Mouse (Mus musculus) inflammation-experienced regulatory T-cells, adult 6 months (primary cell): ENCODE measurements around the gene Lats2. TPM values are rescaled to one million over a fixed set of nuclear protein-coding genes. Genes with fewer than 3 reads are reported as not detected.

ENCODE experiments used
- ATAC-seq: one replicate; pipeline ENCODE4 v1.8.0; 2017
- polyA plus RNA-seq, 3 experiments: library from polyadenylated mRNA; unstranded; fragments of 100-300 nt; shearing (Covaris generic); gene quantifications; one replicate each; pipeline ENCODE4 v1.2.1; 2017

The Lats2 gene
- polyA plus RNA-seq, 3 experiments from 2014 or later = 13.0 to 23.0 (median 20.1) TPM

DNA sequence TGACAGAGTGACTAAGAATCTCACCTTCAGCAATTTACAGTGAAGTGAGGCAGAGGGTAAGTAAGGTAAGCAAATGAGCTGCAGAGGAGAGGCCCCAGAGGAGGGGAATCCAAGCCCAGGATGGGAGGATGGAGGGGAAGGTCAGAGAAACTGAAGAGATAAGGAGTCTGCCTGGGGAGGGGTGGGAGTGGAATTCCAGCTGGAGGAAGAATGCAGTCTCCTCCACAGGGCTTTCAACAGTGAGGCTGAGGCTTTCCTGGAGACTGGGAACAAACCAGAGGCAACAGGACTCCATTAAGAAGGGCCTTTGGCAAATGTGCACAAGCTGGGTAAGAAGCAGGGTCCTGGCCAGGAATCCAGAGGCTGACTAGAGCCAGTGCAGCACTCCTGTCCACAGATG, 21.1 kb downstream of the Lats2 start:
- ATAC-seq = no peak

DNA sequence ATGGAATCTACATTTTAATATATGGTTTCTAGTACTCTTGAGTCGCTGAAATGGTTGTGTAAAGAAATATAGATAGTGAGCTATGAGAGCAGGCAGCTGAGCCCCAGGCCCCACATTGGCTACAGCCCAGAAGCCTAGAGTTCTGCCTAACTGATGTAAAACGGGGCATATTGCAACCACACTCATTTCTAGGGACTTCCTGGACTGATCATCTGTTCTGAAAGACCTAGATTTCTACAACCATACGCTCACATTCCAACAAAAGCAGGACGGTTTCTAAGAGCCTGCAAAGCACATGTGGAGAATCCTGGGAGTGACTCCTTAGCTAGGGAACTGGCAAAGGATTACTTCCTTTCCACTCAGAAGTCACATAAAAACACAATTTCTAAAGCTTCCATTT, 22.0 kb downstream of the Lats2 start:
- ATAC-seq = no peak

DNA sequence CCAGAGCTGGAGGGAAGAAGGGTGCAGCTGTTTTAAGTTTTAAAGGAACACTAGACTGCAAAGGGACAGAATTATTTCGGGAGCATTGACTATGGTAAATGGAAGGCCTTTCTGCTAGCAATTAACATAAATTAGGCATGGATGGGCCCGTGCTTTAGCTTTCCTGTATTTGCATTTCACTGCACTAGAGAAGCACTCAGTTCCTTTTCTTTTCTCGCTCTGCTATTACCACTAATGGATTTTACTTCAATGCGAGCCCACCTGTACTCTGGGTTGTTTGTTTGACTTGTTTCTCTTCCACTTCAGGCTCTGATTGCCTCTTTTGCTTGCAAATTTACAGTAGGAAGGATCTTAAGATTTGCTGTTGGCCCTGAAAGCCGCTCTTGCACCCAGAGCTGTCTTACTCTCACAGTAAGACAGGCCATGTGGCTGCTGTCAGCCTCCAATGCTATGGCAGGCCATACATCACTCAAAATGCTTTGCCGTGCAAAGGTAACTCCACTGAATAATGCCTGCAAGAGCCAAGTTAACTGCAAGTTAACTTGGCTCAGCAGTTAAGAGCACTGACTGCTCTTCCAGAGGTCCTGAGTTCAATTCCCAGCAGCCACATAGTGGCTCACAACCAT, 25.4 kb downstream of the Lats2 start:
- ATAC-seq = no peak

- ATAC-seq = no peak
These were observed 27.7 kb downstream of the Lats2 start for GRCm38 (mm10) chr14:57730527-57730926.

DNA sequence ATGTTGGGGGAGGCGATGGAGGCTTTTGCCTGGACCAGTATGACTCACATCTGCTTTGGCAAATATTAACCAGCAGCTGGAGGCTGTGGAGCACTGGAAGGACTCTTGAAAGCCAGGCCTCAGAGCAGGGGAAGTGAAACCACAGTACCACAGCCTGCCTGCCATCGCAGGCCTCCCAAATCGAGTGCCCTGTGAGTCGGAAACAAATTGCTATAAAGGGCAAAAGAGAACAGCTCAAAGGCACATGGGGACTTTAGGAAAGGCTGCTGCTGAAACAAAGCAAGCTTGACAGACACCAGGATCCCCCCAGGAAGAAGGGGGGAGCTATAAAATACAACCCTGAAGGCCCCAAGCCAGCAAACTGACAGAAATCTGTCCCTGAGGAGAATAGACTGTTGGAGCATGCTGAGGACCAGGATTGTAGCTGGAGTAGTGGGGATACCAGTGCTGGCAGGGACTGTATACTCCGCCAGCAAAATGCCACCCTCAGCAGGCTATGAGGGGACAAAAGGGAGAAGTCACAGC, 28.2 kb downstream of the Lats2 start:
- peak; percentile 74 for ATAC-seq

- peak; percentile 53 for ATAC-seq
These were observed 28.8 kb downstream of the Lats2 start for GRCm38 (mm10) chr14:57729364-57729763.

GRCm38 (mm10) chr14:57726172-57726571, 32.0 kb downstream of the Lats2 start:
- ATAC-seq = no peak

- no peak for ATAC-seq
These were observed 33.7 kb downstream of the Lats2 start for GRCm38 (mm10) chr14:57724473-57724872.

GRCm38 (mm10) chr14:57718245-57718644, 39.9 kb downstream of the Lats2 start:
- ATAC-seq = no peak

GRCm38 (mm10) chr14:57716601-57717245, 41.5 kb downstream of the Lats2 start:
- ATAC-seq = no peak

DNA sequence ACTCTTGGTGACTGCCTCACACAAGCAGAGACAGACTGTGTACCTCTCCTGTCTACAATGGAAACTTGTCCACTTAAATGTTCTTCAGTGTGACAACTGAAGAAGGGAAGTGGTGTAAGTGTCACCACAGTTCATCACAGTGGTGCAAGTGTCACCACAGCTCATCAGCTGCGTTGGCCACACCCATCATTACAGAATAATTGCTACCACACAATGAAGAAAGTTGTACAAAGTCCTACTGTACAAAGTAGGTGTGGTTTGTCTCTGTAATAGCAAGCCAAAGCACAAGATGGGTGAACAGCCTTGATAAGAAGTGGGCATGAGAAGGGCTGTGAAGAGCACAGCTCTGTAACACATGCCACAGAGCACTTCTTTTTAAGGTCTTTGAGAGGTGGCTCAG, 45.3 kb downstream of the Lats2 start:
- ATAC-seq = peak; percentile 88

DNA sequence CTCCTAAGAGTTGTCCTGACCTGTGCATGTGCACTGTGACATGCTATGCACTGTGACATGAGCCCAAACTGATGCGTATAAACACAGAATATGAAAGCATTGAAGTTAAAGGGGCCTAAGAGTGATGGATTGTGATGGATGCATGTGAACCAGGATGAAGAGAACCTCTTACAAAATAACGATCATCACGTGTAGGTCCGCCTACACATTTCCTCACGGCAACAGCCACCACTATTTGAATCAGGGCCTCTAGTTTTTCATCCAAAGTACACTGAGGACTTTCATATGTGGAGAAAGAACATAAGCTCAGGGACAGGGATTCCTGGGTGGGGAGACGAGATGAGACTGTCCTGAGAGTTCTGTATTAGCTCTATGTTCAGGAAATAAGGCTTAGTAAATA, 47.1 kb downstream of the Lats2 start:
- peak; percentile 54 for ATAC-seq

- ATAC-seq = no peak
These were observed 49.0 kb downstream of the Lats2 start for GRCm38 (mm10) chr14:57709171-57709570.

GRCm38 (mm10) chr14:57708580-57708979, 49.6 kb downstream of the Lats2 start:
- ATAC-seq = no peak

DNA sequence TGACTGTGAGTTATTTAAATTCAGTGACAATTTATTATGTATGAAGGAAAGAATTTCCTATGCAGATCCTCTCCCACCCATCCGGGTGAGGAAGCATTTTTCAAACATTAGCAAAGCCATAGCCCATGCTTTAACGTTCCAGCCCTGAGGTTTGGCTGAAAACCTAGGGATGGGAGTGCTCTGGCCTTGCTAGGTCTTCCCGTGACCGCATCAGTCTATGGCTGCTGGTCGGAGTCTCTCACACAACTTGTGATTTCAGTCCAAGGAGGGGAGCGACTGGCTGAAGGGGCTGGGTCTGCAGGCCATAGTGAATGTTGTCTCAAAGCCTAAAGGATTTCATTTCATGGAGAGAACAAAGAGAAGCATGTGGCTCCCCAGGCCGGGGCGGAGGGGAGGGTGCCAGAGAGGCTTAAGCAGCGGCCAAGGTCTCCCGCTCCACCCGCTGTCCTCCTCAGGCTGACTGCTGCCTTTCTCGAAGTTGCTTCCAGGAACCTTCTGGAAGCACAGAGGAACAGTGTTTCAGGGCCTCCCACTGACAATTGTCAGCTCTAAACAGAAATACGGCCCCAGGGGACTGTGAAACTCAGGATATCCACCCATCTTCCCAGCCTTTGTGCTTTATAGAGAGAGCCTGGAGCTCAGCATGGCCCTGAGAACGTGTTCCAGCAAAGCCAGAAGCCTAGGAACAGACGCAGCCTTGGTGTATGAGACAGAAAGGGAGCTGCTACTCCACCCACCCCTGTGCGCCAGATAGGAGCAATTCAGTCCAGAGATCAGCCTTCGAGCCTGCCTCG, 50.9 kb downstream of the Lats2 start:
- ATAC-seq = no peak

DNA sequence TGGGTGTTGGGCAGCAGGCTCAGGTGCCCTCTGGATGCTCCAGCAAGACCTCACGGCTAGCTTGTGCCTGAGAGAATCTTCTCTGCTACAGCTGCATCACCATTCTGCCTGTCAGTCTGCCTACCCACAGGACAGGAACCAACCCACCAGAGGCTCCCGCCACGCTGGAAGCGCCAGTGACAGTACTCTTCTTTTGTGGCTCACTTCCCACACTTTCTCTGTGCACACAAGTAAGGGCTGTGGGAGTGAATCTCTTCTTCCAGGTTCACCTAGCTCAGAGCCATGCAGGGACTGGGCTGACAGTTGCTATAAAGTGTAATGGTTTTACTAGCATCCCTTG, 51.5 kb downstream of the Lats2 start:
- no peak for ATAC-seq

- ATAC-seq = no peak
These were observed 52.4 kb downstream of the Lats2 start for GRCm38 (mm10) chr14:57705759-57706158.

- ATAC-seq = no peak
These were observed 53.1 kb downstream of the Lats2 start for GRCm38 (mm10) chr14:57705075-57705474.

DNA sequence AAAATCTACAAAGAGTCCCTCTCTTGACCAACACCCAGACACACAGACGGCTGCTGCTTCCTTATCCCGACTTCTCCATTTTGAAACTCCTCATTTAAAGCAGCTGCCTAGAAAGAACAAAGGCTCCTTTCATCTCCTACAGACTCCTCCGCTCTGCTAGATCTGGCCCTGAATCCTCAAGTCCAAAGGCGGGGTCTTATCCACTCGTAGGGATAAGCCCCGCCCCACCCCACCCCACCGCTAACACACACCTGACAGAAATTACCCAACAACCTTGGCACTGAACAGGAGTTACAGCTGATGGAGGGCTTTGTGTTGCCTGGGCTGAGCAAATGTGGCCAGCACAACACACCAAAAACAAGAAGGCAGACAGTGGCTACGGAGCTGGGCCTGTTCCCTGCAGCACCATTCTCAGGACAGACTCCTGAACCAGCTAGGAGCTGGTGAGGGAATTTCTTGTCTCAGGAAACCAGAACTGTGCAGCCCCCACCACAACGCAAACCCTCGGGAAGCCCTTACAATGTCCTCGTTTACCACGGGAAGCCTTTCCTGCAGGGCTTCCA, 56.2 kb downstream of the Lats2 start:
- ATAC-seq = no peak

DNA sequence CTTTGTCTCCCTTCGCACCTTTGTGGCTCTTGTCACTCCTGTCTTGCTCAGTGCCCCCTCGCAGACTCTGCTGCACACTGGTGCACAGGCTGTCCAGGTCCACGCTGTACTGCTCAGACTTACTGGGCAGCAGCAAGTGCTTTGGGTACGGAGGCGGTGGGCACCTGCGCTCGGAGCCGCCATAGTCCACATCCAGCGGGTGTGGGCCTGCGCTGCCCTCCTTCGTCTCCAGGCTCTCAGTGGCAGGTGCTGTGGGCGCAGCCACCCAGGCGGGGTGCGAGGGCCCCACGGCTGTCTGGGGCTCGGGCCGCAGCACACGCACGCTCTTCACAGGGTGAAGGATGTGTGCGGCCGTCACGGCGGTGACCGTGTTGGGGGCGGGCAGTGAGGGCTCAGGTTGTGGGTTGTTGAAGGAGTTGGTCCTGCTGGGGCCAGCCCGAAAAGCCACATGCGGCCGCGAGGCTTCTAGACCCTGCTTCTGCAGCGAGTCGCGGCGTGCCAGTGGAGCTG, 58.7 kb downstream of the Lats2 start:
- ATAC-seq = no peak

DNA sequence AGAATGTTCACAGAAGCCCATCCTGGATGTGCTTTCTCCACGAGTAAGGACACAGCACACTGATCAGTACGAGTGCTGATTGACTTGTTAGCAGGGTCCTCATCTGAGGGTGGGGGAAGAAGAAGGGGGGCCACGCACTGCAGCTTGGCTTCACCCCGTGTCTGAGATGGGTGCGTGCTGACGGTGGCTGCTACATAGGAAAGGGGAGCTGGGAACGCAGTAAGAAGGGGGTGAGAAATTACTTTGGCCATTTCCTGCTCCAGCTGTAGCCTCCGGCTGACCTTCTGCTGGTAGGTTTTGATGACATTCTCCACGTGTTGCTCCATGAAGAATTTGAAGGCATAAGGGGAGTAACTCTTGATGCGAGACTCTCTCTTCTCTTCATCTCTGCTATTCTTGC, 59.2 kb downstream of the Lats2 start:
- ATAC-seq = no peak

DNA sequence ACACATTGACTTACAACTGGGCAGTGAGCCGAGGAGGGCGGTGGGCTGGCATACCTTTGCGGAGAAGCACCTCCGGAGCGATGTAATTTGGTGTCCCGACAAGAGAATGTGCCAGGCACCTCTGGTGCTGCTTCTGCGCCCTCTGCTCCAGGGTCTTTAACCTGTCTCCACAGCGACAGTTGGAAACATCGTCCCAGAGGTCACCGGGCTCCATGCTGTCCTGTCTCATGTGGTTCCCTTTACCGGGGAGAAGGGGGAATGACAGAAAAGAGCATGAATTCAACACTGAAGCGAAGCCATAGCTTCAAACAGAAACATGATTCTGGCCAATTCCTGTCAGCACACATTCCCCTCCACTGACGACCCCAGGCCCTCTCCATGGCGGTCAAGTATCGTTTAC, 62.1 kb downstream of the Lats2 start:
- ATAC-seq = no peak

- ATAC-seq = no peak
These were observed 62.6 kb downstream of the Lats2 start for GRCm38 (mm10) chr14:57695550-57695949.
